Mouse (Mus musculus): ENCODE data around the gene BC030867. TPM values are rescaled to one million over a fixed set of nuclear protein-coding genes. Genes with fewer than 3 reads are reported as not detected.

The BC030867 gene
- total and polyA plus RNA-seq, 3 experiments: 20.0 to 51.7 (median 36.2) TPM

GRCm38 (mm10) chr11:102294887-102295597 lies 46.4 kb downstream of the BC030867 start:
- Histone ChIP-seq H3K36me3 (ENCODE audit: control insufficient read depth in 1 of 2, insufficient read depth in 2 of 2, low read length in 2 of 2) (peaks cover 2 to 9% of the 10 kb centered on the region in 2 experiments; a peak in 3 of 4 replicates), H3K4me1 (ENCODE audit: control insufficient read depth in 1 of 2, insufficient read depth in 2 of 2, low read length in 2 of 2) (peaks cover 2 to 14% of the 10 kb centered on the region in 2 experiments; a peak in 3 of 4 replicates), H3K27ac (ENCODE audit: control insufficient read depth, low read depth, low read length) (peak overlapping the region; percentile 76), H3K4me3 (ENCODE audit: control insufficient read depth in 1 of 2, insufficient read depth in 1 of 2, low read depth in 2 of 2, low read length in 2 of 2) (peak overlapping the region; percentile 77 to 84), H3K79me2 (ENCODE audit: control insufficient read depth, insufficient read depth, low read length, poor library complexity) (peaks cover 24% of the 10 kb centered on the region), H3K9ac (ENCODE audit: control insufficient read depth, low read depth, low read length, poor library complexity, severe bottlenecking) (peak overlapping the region; percentile 71), H3K27me3 (ENCODE audit: control insufficient read depth in 1 of 2, insufficient read depth in 2 of 2, low read length in 2 of 2) (no peaks in the 10 kb centered on the region), H3K9me3 (replicated peaks; ENCODE audit: insufficient read depth, low read length) (no peaks in the 10 kb centered on the region)
- TF ChIP-seq MXI1 (IDR thresholded peaks at IDR 0.05; ENCODE audit: low read depth, low read length) (peak; percentile 38), SIN3A (IDR thresholded peaks at IDR 0.05; ENCODE audit: low read length) (peak; percentile 85), RCOR1 (IDR thresholded peaks at IDR 0.05; ENCODE audit: low read depth, low read length) (no peak), KAT2A (conservative IDR thresholded peaks at IDR 0.05; ENCODE audit: low read depth, low read length) (peak; percentile 40; the same call in 1 of the 2 replicates), ELF1 (IDR thresholded peaks at IDR 0.05; ENCODE audit: low read depth, low read length) (no peak), MAZ (IDR thresholded peaks at IDR 0.05; ENCODE audit: low read depth, low read length) (peak; percentile 82), HCFC1 (IDR thresholded peaks at IDR 0.05; ENCODE audit: low read depth, low read length) (peak; percentile 83), POLR2AphosphoS2 (IDR thresholded peaks at IDR 0.05; ENCODE audit: low read length) (peak; percentile 83), MYC (IDR thresholded peaks at IDR 0.05; ENCODE audit: low read depth, low read length) (0 out of 2 replicates have a peak, but pooled peaks have one; percentile 58), CTCF (IDR thresholded peaks at IDR 0.05 in 2 of 3, conservative IDR thresholded peaks at IDR 0.05 in 1 of 3; ENCODE audit: control insufficient read depth in 1 of 3, insufficient read depth in 1 of 3, low read depth in 2 of 3, low read length in 3 of 3, poor library complexity in 1 of 3, severe bottlenecking in 1 of 3) (peak in 2 of 3 experiments; percentile 28 to 42; a peak in 3 of 6 replicates), BHLHE40 (IDR thresholded peaks at IDR 0.05; ENCODE audit: borderline replicate concordance, low read depth, low read length) (peak; percentile 32; the same call in 1 of the 2 replicates), POLR2A (IDR thresholded peaks at IDR 0.05; ENCODE audit: control insufficient read depth in 1 of 2, insufficient read depth in 1 of 2, low read depth in 1 of 2, low read length in 2 of 2, poor library complexity in 1 of 2) (peak; percentile 41 to 87; a peak in 3 of 4 replicates), RAD21 (IDR thresholded peaks at IDR 0.05; ENCODE audit: low read depth, low read length) (peak; percentile 40), SMC3 (IDR thresholded peaks at IDR 0.05; ENCODE audit: low read depth, low read length) (peak; percentile 49), MAX (IDR thresholded peaks at IDR 0.05; ENCODE audit: low read length) (peak; percentile 27; the same call in 1 of the 2 replicates), JUND (IDR thresholded peaks at IDR 0.05; ENCODE audit: low read depth, low read length) (no peak), NELFE (IDR thresholded peaks at IDR 0.05; ENCODE audit: low read depth, low read length) (peak; percentile 82), ZMIZ1 (IDR thresholded peaks at IDR 0.05; ENCODE audit: low read depth, low read length) (peak; percentile 93), TBP (IDR thresholded peaks at IDR 0.05; ENCODE audit: low read depth, low read length) (peak; percentile 94), USF1 (IDR thresholded peaks at IDR 0.05; ENCODE audit: low read depth, low read length) (no peak), UBTF (IDR thresholded peaks at IDR 0.05; ENCODE audit: borderline replicate concordance, insufficient read depth, low read depth, low read length) (no peak)
- DNase-seq (ENCODE audit: low read depth, low spot score): peak; percentile 91
